Mouse (Mus musculus): Measurements from ENCODE around the gene Lbx2.

Gene Lbx2

DNA sequence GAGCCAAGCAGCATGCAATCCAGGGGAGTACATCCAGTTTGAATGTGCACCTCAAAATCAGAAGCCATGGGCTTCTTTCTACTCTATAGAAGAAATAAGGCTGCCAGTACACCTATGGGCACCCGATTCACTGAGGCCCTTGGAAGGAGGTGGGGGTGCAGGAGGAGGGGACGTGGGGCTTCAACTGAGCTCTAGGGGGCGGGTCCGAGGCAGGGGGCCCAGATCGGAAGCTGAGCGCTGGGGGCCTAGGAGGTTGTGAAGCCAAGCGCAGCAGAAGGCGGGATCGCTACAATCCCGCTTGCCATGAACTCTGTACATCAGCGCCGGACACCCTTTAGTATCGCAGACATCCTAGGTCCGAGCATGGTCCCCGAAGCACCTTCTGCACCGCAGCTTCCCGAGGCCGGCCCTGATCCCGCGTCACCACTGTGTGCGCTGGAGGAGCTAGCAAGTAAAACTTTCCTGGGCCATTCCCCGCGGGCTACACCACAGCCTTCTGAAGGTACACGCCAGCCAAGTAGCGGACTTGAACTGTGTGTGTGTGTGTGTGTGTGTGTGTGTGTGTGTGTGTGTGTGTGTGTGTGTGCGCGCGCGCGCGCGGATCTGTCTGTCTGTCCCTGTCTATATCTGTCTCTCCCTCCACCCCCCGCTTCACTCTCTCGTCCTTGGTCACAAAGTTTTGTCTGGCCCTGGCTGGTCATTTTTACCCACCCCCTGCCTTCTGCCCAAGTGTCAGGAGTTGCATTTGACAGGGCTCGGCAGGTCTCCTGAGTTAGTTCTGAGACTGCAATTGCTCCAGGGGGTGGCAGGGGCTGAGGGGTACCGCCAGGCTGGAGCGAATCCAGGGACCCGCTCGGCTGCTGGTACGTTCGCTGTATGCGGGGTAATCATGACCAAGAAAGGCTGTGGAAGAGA is at the start of gene Lbx2:
TSS of gene Lbx2 (plus strand) at position 247 of the 915 bp plus-strand sequence.
- in situ Hi-C loops (cut with MboI; ENCODE audit: low sequenced_read_pairs): no loop called here

DNA sequence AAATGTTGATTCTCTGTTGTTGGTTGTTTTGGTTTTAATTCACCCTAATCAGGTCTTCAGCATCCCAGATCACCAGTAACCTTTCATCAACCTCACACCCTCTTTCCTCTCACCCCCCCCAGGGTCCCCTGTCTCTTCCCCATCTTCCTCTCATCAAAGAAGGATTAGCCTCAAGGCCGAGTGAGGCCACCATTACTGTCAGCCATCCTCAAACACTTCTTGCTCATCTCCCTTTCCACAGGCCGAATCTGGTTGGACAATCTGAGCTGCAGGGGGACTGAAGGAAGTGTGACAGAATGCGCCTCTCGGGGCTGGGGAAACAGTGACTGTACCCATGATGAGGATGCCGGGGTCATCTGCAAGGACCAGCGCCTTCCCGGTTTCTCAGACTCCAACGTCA is 49.0 kb upstream of the Lbx2 start:
- in situ Hi-C loops (cut with MboI; ENCODE audit: low sequenced_read_pairs): no loop called here

- in situ Hi-C loops (cut with MboI; ENCODE audit: low sequenced_read_pairs): no loop called here
Observed at GRCm38 (mm10) chr6:83038496-83039012, 47.6 kb upstream of the Lbx2 start.

DNA sequence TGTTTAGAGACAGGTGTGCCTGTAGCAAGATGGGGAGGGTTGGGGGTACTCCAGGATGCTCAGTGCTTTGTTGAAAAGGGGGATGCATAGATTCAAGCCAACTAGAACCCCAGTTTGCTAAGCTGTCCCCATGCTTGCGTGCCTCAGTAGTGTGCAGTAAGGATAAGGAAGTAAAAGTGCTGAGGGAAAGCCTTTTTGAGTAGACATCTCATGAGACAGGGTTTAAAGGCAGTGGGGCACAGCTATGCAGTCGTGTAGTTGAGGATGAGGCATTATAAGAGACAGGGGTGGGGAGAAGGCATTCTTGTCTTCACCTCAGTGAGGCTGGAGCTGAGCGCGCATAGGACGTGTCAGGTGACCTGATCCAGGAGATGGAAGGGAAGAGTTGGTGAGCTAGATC is 45.6 kb upstream of the Lbx2 start:
- in situ Hi-C loops (cut with MboI; ENCODE audit: low sequenced_read_pairs): no loop called here

DNA sequence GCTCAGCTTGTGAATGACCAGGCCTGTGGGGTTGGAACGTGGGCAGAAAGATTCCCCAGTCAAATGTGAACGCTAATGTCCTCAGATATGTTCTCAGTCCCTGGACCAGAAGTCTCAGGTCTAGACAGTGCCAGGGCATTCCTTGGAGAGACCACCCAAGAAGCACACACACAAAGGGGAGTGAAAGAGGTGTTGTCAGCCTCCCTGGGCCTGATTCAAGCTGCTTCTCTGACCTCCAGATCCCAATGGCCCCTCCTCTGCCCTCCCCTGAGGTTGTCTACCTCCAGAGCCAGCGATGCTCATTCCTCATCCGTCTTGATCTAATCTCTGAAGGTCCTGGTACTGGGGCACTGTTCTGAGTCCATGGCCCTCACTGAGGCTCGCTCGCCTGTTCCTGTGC is 42.6 kb upstream of the Lbx2 start:
- in situ Hi-C loops (cut with MboI; ENCODE audit: low sequenced_read_pairs): no loop called here

GRCm38 (mm10) chr6:83043993-83044392 is 42.2 kb upstream of the Lbx2 start:
- in situ Hi-C loops (cut with MboI; ENCODE audit: low sequenced_read_pairs): no loop called here

DNA sequence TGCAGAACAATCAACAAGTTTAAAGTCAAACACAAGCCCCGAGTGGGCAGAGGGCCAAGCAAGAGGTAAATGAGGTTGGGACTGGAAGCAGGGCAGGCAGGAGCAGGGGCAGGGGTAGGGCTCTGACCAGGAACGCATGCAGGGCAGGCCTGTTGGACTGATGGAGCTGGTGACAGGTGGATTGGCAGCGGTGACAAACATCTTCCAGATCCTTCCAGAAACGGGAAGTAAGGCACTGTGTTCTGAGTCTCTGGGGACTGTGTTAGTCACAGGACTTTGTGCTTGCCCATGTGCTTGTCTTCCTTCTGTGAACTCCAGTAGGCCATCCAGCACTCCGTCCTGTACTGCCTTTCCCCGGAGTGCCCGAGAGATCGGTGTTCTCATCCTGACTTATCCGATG is 41.4 kb upstream of the Lbx2 start:
- in situ Hi-C loops (cut with MboI; ENCODE audit: low sequenced_read_pairs): no loop called here

DNA sequence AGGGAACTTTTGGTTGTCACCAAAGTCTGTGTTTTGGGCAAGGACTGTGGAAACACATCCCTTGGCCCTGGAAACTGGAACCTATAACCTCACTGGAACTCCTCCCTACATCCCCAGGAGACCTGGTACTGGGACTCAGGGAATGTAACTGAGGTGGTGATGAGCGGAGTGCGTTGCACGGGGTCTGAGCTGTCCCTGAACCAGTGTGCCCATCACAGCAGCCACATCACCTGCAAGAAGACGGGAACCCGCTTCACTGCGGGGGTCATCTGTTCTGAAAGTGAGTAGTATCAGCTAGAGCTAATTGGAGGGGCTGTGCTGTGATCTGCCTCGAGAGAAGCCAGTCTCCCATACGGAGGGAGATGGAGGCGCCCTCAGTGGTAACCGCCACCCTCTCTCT is 36.8 kb upstream of the Lbx2 start:
- in situ Hi-C loops (cut with MboI; ENCODE audit: low sequenced_read_pairs): no loop called here

DNA sequence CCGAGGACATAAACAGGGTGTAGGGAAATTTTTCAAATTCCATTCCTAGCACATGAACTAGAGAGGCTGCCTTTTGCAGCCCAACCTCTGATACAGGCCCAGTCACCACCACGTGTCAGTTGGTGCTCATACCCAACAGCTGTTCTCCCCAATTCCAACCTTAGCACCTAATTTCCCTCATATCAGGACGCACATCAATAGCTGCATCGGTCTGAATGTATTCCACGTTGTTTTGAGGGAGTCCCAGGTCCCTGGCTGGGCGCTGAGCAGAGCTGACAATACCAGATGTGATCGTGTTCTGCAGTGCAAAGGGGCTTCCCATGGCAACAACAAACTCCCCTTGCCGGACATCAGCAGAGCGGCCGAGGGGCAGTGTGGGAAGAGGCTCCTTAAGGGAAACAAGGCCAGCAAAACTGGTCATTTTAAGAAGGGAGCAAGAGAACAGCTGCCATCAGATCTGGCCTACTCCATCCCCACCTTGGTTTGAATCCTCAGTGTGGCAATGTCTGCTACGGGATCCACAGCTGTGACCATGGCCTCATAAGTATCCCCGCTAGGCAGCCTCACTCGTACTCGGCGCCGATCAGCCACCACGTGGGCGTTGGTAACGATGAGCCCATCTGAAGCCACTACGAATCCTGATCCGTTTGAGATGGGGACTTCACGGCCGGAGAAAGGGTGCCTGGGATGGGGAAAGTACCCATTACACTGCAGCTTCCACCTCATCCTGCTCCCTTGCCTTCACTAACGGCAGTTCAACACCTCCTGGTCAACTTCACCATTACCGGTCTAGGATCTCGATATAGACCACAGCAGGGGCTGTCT is 32.8 kb upstream of the Lbx2 start:
- in situ Hi-C loops (cut with MboI; ENCODE audit: low sequenced_read_pairs): loop anchor here (10.0 kb wide), 1 partner anchor 49 kb away; no protein-coding TSS in a partner anchor

DNA sequence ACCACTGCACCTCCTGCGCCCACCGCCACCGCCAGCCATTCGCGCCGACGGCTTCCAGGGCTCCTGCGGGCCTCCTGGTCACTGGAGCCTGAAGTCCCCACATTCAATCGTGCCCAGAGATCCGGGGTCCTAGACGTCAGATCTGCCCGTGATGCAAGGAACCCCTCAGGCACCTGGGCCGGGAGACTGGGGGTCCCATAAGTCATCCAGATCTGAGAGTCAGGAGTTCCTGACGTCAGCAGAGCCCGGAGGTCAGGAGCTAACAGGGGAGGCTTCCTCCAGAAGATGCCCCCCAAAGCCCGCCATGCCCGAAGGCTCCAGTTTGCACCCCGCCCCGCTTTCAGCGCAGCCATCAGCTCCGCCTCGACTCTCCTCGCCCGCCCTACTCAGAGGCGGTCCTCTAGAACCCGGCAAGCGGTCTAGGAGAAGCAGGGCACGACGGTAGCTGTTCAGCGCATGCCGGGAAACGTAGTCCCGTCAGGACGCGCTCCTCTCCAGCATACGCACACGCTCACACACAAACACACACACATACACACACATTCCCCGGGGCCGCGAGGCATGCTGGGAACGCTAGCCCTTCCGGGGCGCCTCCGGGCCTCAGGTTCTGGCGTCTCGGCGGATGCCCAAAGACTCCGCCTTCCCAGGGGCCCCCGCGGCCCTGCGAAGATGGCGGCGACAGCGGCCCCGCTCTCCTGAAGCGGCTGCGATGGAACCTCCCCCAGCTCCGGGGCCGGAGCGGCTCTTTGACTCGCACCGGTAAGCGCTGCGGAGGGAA is 31.9 kb upstream of the Lbx2 start, which contains the start of gene Aup1:
TSS of gene Aup1 (plus strand) at position 448 of the 778 bp plus-strand sequence.
- in situ Hi-C loops (cut with MboI; ENCODE audit: low sequenced_read_pairs): loop anchor here (10.0 kb wide), 1 partner anchor 49 kb away; no protein-coding TSS in a partner anchor

DNA sequence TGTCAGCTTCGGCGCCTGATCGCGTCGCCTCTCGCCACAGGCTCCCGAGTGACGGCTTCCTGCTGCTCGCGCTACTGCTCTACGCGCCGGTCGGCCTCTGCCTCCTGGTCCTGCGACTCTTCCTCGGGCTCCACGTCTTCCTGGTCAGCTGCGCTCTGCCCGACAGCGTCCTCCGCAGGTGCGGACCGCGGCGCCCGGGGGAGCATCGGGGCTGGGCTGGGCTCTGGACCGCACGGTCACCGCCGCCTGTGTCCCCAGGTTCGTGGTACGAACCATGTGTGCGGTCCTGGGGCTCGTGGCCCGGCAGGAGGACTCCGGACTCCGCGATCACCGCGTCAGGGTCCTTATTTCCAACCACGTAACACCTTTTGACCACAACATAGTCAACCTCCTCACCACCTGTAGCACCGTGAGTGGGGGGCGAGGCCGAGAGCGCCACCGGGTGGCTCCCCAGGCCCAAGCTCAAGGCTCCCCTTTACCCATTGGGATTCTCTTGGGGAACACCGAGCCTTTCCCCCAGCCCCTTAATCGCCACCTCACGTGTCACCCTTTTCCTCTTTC is 31.2 kb upstream of the Lbx2 start, which contains the start of gene Htra2:
TSS of gene Htra2 (minus strand) at position 403 of the 561 bp plus-strand sequence.
- in situ Hi-C loops (cut with MboI; ENCODE audit: low sequenced_read_pairs): loop anchor here (10.0 kb wide), 1 partner anchor 50 kb away; no protein-coding TSS in a partner anchor

DNA sequence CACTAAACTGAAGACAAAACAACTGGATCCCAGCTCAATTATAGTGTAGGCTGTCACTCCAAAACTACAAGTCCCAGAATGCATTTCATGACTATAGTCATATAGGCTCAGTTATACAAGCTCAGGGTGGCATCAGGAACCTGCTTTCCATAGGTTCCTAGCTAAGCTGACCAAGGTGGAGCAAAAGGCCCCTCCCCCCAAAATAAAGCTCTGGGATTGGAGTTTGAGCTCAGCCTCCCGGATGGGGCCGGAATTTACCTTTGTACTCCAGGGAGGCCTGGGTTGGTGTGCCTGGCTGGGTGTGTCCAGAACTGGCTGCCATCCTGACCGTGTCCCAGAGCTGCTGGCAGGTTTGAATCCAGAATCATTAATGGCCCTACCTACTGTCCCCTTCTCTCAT is 28.4 kb upstream of the Lbx2 start, which contains the start of gene Dqx1:
TSS of gene Dqx1 (plus strand) at position 55 of the 400 bp plus-strand sequence.
- in situ Hi-C loops (cut with MboI; ENCODE audit: low sequenced_read_pairs): loop anchor here (10.0 kb wide), 1 partner anchor 53 kb away; no protein-coding TSS in a partner anchor

DNA sequence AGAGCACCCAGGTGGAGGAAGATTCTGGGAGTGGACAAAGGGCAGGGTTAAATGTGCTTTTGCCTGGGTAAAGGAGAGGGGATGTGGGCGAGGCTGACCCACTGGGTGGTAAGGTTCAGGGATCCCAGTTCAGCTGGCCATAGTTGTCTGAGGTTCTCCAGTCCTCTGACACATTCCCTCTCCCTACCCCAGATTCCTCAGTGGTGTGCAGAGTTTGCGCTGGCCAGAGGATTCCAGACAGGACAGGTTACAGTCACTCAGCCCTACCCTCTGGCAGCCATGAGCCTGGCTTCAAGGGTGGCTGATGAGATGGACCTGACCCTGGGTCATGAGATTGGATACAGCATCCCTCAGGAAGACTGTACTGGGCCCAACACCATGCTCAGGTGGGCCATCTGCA is 27.4 kb upstream of the Lbx2 start:
- in situ Hi-C loops (cut with MboI; ENCODE audit: low sequenced_read_pairs): loop anchor here (10.0 kb wide), 1 partner anchor 54 kb away; no protein-coding TSS in a partner anchor

- in situ Hi-C loops (cut with MboI; ENCODE audit: low sequenced_read_pairs): no loop called here
Observed at GRCm38 (mm10) chr6:83065995-83066394, 20.2 kb upstream of the Lbx2 start.

- in situ Hi-C loops (cut with MboI; ENCODE audit: low sequenced_read_pairs): no loop called here
Observed at GRCm38 (mm10) chr6:83066441-83066840, 19.7 kb upstream of the Lbx2 start.

DNA sequence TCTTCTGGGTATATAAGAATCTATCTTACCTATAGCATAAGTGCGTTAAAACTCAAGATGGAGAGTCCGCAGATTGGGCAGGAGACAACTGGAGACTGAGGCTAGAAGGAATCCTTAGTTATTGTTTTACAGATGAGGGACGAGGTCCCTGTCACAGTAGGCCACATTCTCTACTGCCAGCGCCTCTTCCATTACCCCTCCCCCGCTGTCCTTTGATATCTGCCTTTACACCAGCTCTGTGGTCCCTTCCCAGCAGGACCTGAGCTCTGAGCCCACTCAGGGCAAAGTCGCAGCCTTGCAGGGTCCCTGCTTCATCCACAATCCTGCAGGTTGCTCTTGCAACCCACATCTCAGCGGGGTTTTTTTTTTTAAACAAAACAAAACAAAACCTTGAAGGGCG is 17.9 kb upstream of the Lbx2 start:
- in situ Hi-C loops (cut with MboI; ENCODE audit: low sequenced_read_pairs): no loop called here

- in situ Hi-C loops (cut with MboI; ENCODE audit: low sequenced_read_pairs): no loop called here
Observed at GRCm38 (mm10) chr6:83068706-83069487, 17.3 kb upstream of the Lbx2 start.

DNA sequence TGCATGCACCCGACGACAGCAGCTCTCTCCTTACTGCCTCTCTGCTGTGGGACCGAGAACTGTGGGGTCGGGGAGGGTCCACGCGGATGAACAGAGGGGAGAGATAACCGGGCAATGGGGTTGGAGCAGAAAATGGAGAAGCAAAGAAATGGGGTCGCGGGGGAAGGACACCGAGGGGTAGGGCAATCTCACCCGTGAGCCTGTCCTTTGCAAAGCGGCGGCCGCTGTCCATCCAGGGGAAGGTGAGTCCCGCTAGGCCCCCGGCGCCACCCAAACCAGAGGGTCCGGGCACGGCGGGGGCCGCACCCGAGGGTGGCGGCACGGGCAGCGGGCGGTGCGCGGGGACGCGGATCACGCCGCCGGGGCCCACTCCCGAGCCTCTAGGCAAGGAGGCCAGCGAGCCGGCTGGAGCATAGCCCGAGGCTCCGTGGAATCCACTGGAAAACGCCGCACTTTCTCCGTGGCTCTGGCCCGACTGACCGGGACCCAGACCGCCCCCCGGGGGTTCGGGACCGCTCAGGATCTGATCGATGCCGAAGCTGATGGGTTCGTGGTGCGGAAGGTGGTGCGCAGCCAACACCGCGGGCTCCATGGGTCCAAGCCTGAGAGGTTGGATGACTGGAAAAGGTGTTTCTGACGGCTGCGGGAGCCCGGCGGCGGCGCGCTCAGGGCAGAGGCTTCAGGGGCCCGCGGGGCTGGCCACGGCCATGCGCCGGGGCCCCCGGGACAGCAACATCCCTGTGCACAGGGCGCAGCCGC is 16.5 kb upstream of the Lbx2 start:
- in situ Hi-C loops (cut with MboI; ENCODE audit: low sequenced_read_pairs): no loop called here

DNA sequence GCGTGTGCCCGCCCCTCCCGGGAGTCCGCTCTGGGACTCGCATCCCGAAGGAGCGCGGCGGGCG is 16.1 kb upstream of the Lbx2 start, which contains the start of gene Tlx2:
TSS of gene Tlx2 (minus strand) at position 47 of the 64 bp plus-strand sequence.
- in situ Hi-C loops (cut with MboI; ENCODE audit: low sequenced_read_pairs): no loop called here
